ENCODE assay signal across 10 mouse cellular contexts in the genomic region with DNA sequence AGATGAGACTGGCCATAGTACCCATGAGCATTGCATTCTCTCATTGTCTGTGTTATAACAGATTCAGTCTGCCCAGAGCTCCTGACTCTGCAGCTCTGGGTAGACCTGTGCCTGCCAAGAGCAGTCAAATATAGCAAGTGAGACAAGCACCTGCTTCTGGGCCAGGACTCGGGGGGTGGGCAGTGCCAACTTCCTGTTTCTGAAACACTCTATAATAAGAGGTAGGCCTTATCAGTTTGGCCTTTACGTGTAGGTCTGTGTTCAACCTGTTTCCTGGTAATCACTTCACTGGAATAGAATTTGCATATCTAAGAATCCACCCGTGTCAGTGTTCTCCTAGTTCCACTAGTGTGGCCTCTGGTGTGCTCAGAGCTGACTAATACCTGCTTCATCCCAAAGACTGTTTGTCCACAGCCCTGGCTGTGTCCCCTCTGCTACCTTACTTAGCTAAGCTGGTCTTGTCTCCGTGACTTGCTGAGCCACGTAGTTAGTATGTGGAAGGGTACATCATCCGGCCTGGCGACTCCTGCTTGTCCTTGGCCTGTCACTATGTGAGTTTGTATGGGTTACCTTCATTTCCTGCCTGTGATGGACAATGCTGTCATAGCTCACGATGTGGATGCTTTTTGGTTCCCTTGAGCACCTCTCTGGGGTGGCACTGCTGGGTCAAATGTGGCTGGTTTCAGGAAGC. TPM values are rescaled to one million over a fixed set of nuclear protein-coding genes. Genes with fewer than 3 reads are reported as not detected.
DNase-seq lines count a peak whose midpoint lies in the region; ATAC-seq and TF ChIP-seq lines count a peak whose summit lies in the region.
"Had no signal": no experiment of that assay in that cellular context is flagged by ENCODE, and none has a peak within 500 bp of the region (broad histone marks: within the 10 kb centered on the region; RNA-seq: fewer than 3 reads in every experiment).

No protein-coding gene starts in this region.

- WGBS in midbrain, embryonic 14.5 days: 89% methylated on average over 8 of the region's 8 CpGs
- WGBS in forebrain, postnatal 0 days: 88% methylated on average over 8 of the region's 8 CpGs

- no peak overlapping the region for H3K27ac ChIP-seq in midbrain, embryonic 14.5 days (replicated peaks; ENCODE audit: low read depth, low read length)
- no peak overlapping the region for H3K27ac ChIP-seq in forebrain, postnatal 0 days (ENCODE audit: low read depth, low read length)
- H3K27ac ChIP-seq: embryonic facial prominence, embryonic 12.5 days; hindbrain, embryonic 14.5 days; limb, embryonic 13.5 days had no signal

- no peaks in the 10 kb centered on the region for H3K9me3 ChIP-seq in midbrain, embryonic 14.5 days (ENCODE audit: control insufficient read depth, low read length)
- H3K9me3 ChIP-seq in forebrain, postnatal 0 days (ENCODE audit: low read length): no peaks in the 10 kb centered on the region
- H3K9me3 ChIP-seq: embryonic facial prominence, embryonic 12.5 days; limb, embryonic 13.5 days had no signal

- H3K4me1 ChIP-seq in midbrain, embryonic 14.5 days (ENCODE audit: control insufficient read depth, insufficient read depth, low read length): no peaks in the 10 kb centered on the region
- H3K4me1 ChIP-seq in forebrain, postnatal 0 days (ENCODE audit: insufficient read depth): no peaks in the 10 kb centered on the region

- no peak overlapping the region for H3K9ac ChIP-seq in midbrain, embryonic 14.5 days (replicated peaks; ENCODE audit: low read length)
- H3K9ac ChIP-seq in forebrain, postnatal 0 days: no peak overlapping the region
- H3K9ac ChIP-seq: embryonic facial prominence, embryonic 12.5 days; hindbrain, embryonic 14.5 days; limb, embryonic 13.5 days had no signal

- DNase-seq in thymus, postnatal 0 days (ENCODE audit: low spot score): peak; percentile 40
- no peak for DNase-seq in thymus, postnatal 25 days
- peak; percentile 69 to 70 for DNase-seq in cerebellum, postnatal 36 days
- DNase-seq in induced T-regulatory cell, adult 2 months (ENCODE audit: low read depth): peak; percentile 52
- DNase-seq in right cerebral cortex, postnatal 4 days: no peak
- no peak for DNase-seq in midbrain, embryonic 14.5 days
- no peak for DNase-seq in forebrain, postnatal 0 days

- no peaks in the 10 kb centered on the region for H3K36me3 ChIP-seq in midbrain, embryonic 14.5 days (ENCODE audit: control insufficient read depth, insufficient read depth, low read length)
- no peaks in the 10 kb centered on the region; the same call in 1 of the 2 replicates for H3K36me3 ChIP-seq in forebrain, postnatal 0 days (ENCODE audit: insufficient read depth)
- H3K36me3 ChIP-seq: embryonic facial prominence, embryonic 12.5 days; limb, embryonic 13.5 days had no signal

- no peak for TF ChIP-seq CTCF in forebrain, postnatal 0 days (IDR thresholded peaks at IDR 0.05; ENCODE audit: low read depth)

- H3K4me2 ChIP-seq in midbrain, embryonic 14.5 days (ENCODE audit: low read length): no peak overlapping the region
- no peak overlapping the region for H3K4me2 ChIP-seq in forebrain, postnatal 0 days (ENCODE audit: low read depth)
- H3K4me2 ChIP-seq: embryonic facial prominence, embryonic 12.5 days; hindbrain, embryonic 14.5 days; limb, embryonic 13.5 days had no signal

- H3K4me3 ChIP-seq in midbrain, embryonic 14.5 days (replicated peaks; ENCODE audit: low read depth, low read length): no peak overlapping the region
- H3K4me3 ChIP-seq in forebrain, postnatal 0 days (ENCODE audit: low read depth, low read length): no peak overlapping the region
- H3K4me3 ChIP-seq: embryonic facial prominence, embryonic 12.5 days; limb, embryonic 13.5 days had no signal

- no peak for ATAC-seq in midbrain, embryonic 14.5 days (ENCODE audit: low FRiP score, low TSS enrichment)
- ATAC-seq in forebrain, postnatal 0 days: no peak

- H3K27me3 ChIP-seq in midbrain, embryonic 14.5 days (ENCODE audit: control insufficient read depth, insufficient read depth, low read length): no peaks in the 10 kb centered on the region
- H3K27me3 ChIP-seq in forebrain, postnatal 0 days (ENCODE audit: insufficient read depth, low read length): no peaks in the 10 kb centered on the region
- H3K27me3 ChIP-seq: limb, embryonic 13.5 days had no signal

RNA-seq across cellular contexts. Expression of a gene that starts 2.6 kb away (rescaled TPM):
- polyA plus RNA-seq in thymus, postnatal 0 days (2015; fragmentation: Nextera tagmentation; extraction: Ambion mirVana): 0.73 and 0.76 TPM in 2 replicates
- 0.30 TPM in 1 of 2 replicates, not detected in the other for polyA plus RNA-seq in midbrain, embryonic 14.5 days (2014; fragmentation: Nextera tagmentation; extraction: Ambion mirVana)
- 0.23 and 0.33 TPM in 2 replicates for total RNA-seq in forebrain, postnatal 0 days (2014; rRNA removed)
- 0.47 and 0.79 TPM in 2 replicates for polyA plus RNA-seq in forebrain, postnatal 0 days (2015; fragmentation: Nextera tagmentation; extraction: Ambion mirVana)

RNA-seq across cellular contexts. Expression of a gene that starts 13.0 kb away (rescaled TPM):
- polyA plus RNA-seq in thymus, postnatal 0 days (2015; fragmentation: Nextera tagmentation; extraction: Ambion mirVana): 0.30 and 0.53 TPM in 2 replicates
- polyA plus RNA-seq in midbrain, embryonic 14.5 days (2014; fragmentation: Nextera tagmentation; extraction: Ambion mirVana): 0.21 TPM in 1 of 2 replicates, not detected in the other
- total RNA-seq in forebrain, postnatal 0 days (2014; rRNA removed): 0.52 and 0.62 TPM in 2 replicates
- 0.18 and 0.34 TPM in 2 replicates for polyA plus RNA-seq in forebrain, postnatal 0 days (2015; fragmentation: Nextera tagmentation; extraction: Ambion mirVana)

RNA-seq across cellular contexts. Expression of a gene that starts 15.0 kb away (rescaled TPM):
- 0.44 and 0.52 TPM in 2 replicates for polyA plus RNA-seq in thymus, postnatal 0 days (2015; fragmentation: Nextera tagmentation; extraction: Ambion mirVana)
- 0.11 and 0.12 TPM in 2 replicates for polyA plus RNA-seq in midbrain, embryonic 14.5 days (2014; fragmentation: Nextera tagmentation; extraction: Ambion mirVana)
- 0.15 TPM in 1 of 2 replicates, not detected in the other for total RNA-seq in forebrain, postnatal 0 days (2014; rRNA removed)
- polyA plus RNA-seq in forebrain, postnatal 0 days (2015; fragmentation: Nextera tagmentation; extraction: Ambion mirVana): 0.06 and 0.13 TPM in 2 replicates

RNA-seq across cellular contexts. Expression of a gene that starts 18.5 kb away (rescaled TPM):
- polyA plus RNA-seq in thymus, postnatal 0 days (2015; fragmentation: Nextera tagmentation; extraction: Ambion mirVana): 0.35 and 0.36 TPM in 2 replicates
- polyA plus RNA-seq in midbrain, embryonic 14.5 days (2014; fragmentation: Nextera tagmentation; extraction: Ambion mirVana): 28.1 and 49.1 TPM in 2 replicates
- 104 and 122 TPM in 2 replicates for total RNA-seq in forebrain, postnatal 0 days (2014; rRNA removed)
- polyA plus RNA-seq in forebrain, postnatal 0 days (2015; fragmentation: Nextera tagmentation; extraction: Ambion mirVana): 92.1 and 102 TPM in 2 replicates

RNA-seq across cellular contexts. Expression of a gene that starts 23.7 kb away (rescaled TPM):
- 10.6 and 13.4 TPM in 2 replicates for polyA plus RNA-seq in thymus, postnatal 0 days (2015; fragmentation: Nextera tagmentation; extraction: Ambion mirVana)
- 1.9 and 4.3 TPM in 2 replicates for polyA plus RNA-seq in midbrain, embryonic 14.5 days (2014; fragmentation: Nextera tagmentation; extraction: Ambion mirVana)
- total RNA-seq in forebrain, postnatal 0 days (2014; rRNA removed): 9.0 and 11.7 TPM in 2 replicates
- polyA plus RNA-seq in forebrain, postnatal 0 days (2015; fragmentation: Nextera tagmentation; extraction: Ambion mirVana): 6.4 and 6.6 TPM in 2 replicates

Comparison
In these comparisons a context has a peak if more than half of its experiments do, and no peak if none do; other contexts are left out.
1. DNase-seq: peak in thymus, postnatal 0 days (single experiment), cerebellum, postnatal 36 days (2 of 2) and induced T-regulatory cell, adult 2 months (single experiment); none in thymus, postnatal 25 days (single experiment), right cerebral cortex, postnatal 4 days (single experiment), midbrain, embryonic 14.5 days (single experiment) and forebrain, postnatal 0 days (single experiment).